In genomic region chr1:87174006-87174955, GRCm38 (mm10) we compare ENCODE assay signal across 8 mouse cellular contexts. TPM values are rescaled to one million over a fixed set of nuclear protein-coding genes. Genes with fewer than 3 reads are reported as not detected.
A peak's percentile ranks its signal among the peaks of the same experiment; 100 is the strongest.
DNase-seq lines count a peak whose midpoint lies in the region; ATAC-seq and TF ChIP-seq lines count a peak whose summit lies in the region.

No protein-coding gene starts in this region.

- H3K27ac ChIP-seq in heart, adult 2 months = no peak overlapping the region
- no peak overlapping the region for H3K27ac ChIP-seq in kidney, embryonic 14.5 days (ENCODE audit: low read depth, low read length)
- no peak overlapping the region for H3K27ac ChIP-seq in liver, embryonic 12.5 days
- H3K27ac ChIP-seq in olfactory bulb, adult 2 months (ENCODE audit: insufficient read depth, low read depth, low read length) = no peak overlapping the region

- ATAC-seq in kidney, embryonic 14.5 days (ENCODE audit: low FRiP score, low TSS enrichment) = peak; percentile 36
- ATAC-seq in liver, embryonic 12.5 days = no peak

- peak; percentile 82 for TF ChIP-seq CTCF in heart, adult 2 months (IDR thresholded peaks at IDR 0.05)
- peak; percentile 57 for TF ChIP-seq CTCF in olfactory bulb, adult 2 months (IDR thresholded peaks at IDR 0.05; ENCODE audit: insufficient read depth, low read depth, low read length)

- no peaks in the 10 kb centered on the region for H3K36me3 ChIP-seq in heart, adult 2 months (ENCODE audit: control insufficient read depth, insufficient read depth, low read length)
- no peaks in the 10 kb centered on the region for H3K36me3 ChIP-seq in kidney, embryonic 14.5 days (ENCODE audit: control insufficient read depth, insufficient read depth, low read length)
- no peaks in the 10 kb centered on the region for H3K36me3 ChIP-seq in liver, embryonic 12.5 days

- no peaks in the 10 kb centered on the region; the same call in 1 of the 2 replicates for H3K4me1 ChIP-seq in heart, adult 2 months (ENCODE audit: control insufficient read depth, insufficient read depth, low read length)
- peaks cover 27% of the 10 kb centered on the region for H3K4me1 ChIP-seq in kidney, embryonic 14.5 days (ENCODE audit: control insufficient read depth, insufficient read depth, low read length)
- peaks cover 6% of the 10 kb centered on the region; the same call in 1 of the 2 replicates for H3K4me1 ChIP-seq in liver, embryonic 12.5 days
- H3K4me1 ChIP-seq in olfactory bulb, adult 2 months (ENCODE audit: control insufficient read depth, insufficient read depth, low read length) = peaks cover 32% of the 10 kb centered on the region

- H3K4me3 ChIP-seq in heart, adult 2 months = no peak overlapping the region
- no peak overlapping the region for H3K4me3 ChIP-seq in kidney, embryonic 14.5 days (ENCODE audit: low read length)
- H3K4me3 ChIP-seq in liver, embryonic 12.5 days = no peak overlapping the region
- H3K4me3 ChIP-seq in olfactory bulb, adult 2 months (ENCODE audit: insufficient read depth, low read depth, low read length) = no peak overlapping the region

- H3K4me2 ChIP-seq in kidney, embryonic 14.5 days (replicated peaks; ENCODE audit: low read depth, low read length) = 0 out of 2 replicates have a peak overlapping the region, but pooled peaks have one; percentile 15
- peak overlapping the region; percentile 28; the same call in 1 of the 2 replicates for H3K4me2 ChIP-seq in liver, embryonic 12.5 days

- peaks cover 3% of the 10 kb centered on the region; the same call in 1 of the 2 replicates for H3K27me3 ChIP-seq in heart, adult 2 months (ENCODE audit: control insufficient read depth, insufficient read depth, low read length)
- H3K27me3 ChIP-seq in kidney, embryonic 14.5 days (ENCODE audit: control insufficient read depth, insufficient read depth, low read length) = peaks cover 23% of the 10 kb centered on the region
- peaks cover 71% of the 10 kb centered on the region for H3K27me3 ChIP-seq in liver, embryonic 12.5 days (replicated peaks)

- peak; percentile 60 for DNase-seq in CD4-positive helper T cell, adult 2 months (ENCODE audit: low read depth, low spot score)
- peak; percentile 89 for DNase-seq in ZHBTc4 (ENCODE audit: low read depth, low spot score)
- peak; percentile 90 for DNase-seq in embryo, embryonic 11 days
- peak; percentile 50 to 67 for DNase-seq in heart, adult 2 months
- DNase-seq in thymus, postnatal 4 days = peak; percentile 81

- 28% methylated on average over 28 of the region's 28 CpGs for WGBS in heart, adult 2 months
- 20% methylated on average over 28 of the region's 28 CpGs for WGBS in kidney, embryonic 14.5 days
- 27% methylated on average over 25 of the region's 28 CpGs for WGBS in liver, embryonic 12.5 days (ENCODE audit: insufficient replicate concordance)
- WGBS in olfactory bulb, adult 2 months = 44% methylated on average over 28 of the region's 28 CpGs

- no peaks in the 10 kb centered on the region for H3K9me3 ChIP-seq in kidney, embryonic 14.5 days (ENCODE audit: control insufficient read depth, low read length)
- no peaks in the 10 kb centered on the region for H3K9me3 ChIP-seq in liver, embryonic 12.5 days (replicated peaks)

- intact Hi-C loops in heart, adult 2 months (cut with DNase I) = loop anchor here (1.0 kb wide), 1 partner anchor 11 kb away; no protein-coding TSS in a partner anchor

- no peak overlapping the region for H3K9ac ChIP-seq in heart, adult 2 months (ENCODE audit: low read depth, low read length)
- no peak overlapping the region for H3K9ac ChIP-seq in kidney, embryonic 14.5 days (ENCODE audit: low read depth, low read length)
- no peak overlapping the region for H3K9ac ChIP-seq in liver, embryonic 12.5 days

- no peak for TF ChIP-seq EP300 in heart, adult 2 months (IDR thresholded peaks at IDR 0.05; ENCODE audit: insufficient read depth, low read depth, low read length)

- no peak for TF ChIP-seq POLR2A in heart, adult 2 months (IDR thresholded peaks at IDR 0.05; ENCODE audit: insufficient read depth, low read depth, low read length)
- no peak for TF ChIP-seq POLR2A in olfactory bulb, adult 2 months (IDR thresholded peaks at IDR 0.05; ENCODE audit: insufficient read depth, low read depth, low read length)

- no peaks in the 10 kb centered on the region for H3K79me2 ChIP-seq in heart, adult 2 months (replicated peaks; ENCODE audit: control insufficient read depth, insufficient read depth, low read length)

RNA-seq across cellular contexts. Expression of gene Prss56, which starts 8.8 kb away (rescaled TPM):
- total RNA-seq in heart, adult 2 months (2021) = not detected
- polyA plus RNA-seq in heart, adult 2 months (2012; rRNA removed) = not detected in 2 replicates
- polyA plus RNA-seq in kidney, embryonic 14.5 days (2014; fragmentation: Nextera tagmentation; extraction: Ambion mirVana) = not detected in 2 replicates
- not detected in 2 replicates for polyA plus RNA-seq in liver, embryonic 12.5 days (2016; fragmentation: Nextera tagmentation; extraction: Ambion mirVana)
- not detected in 2 replicates for polyA plus RNA-seq in olfactory bulb, adult 2 months (2012; ENCODE audit: insufficient read depth, insufficient read length, low replicate concordance, missing spikeins)

RNA-seq across cellular contexts. Expression of gene Chrnd, which starts 16.1 kb away (rescaled TPM):
- not detected for total RNA-seq in heart, adult 2 months (2021)
- polyA plus RNA-seq in heart, adult 2 months (2012; rRNA removed) = not detected in 2 replicates
- polyA plus RNA-seq in kidney, embryonic 14.5 days (2014; fragmentation: Nextera tagmentation; extraction: Ambion mirVana) = 0.13 and 0.62 TPM in 2 replicates
- polyA plus RNA-seq in liver, embryonic 12.5 days (2016; fragmentation: Nextera tagmentation; extraction: Ambion mirVana) = 0.07 TPM in 1 of 2 replicates, not detected in the other
- not detected in 2 replicates for polyA plus RNA-seq in olfactory bulb, adult 2 months (2012; ENCODE audit: insufficient read depth, insufficient read length, low replicate concordance, missing spikeins)

RNA-seq across cellular contexts. Expression of gene Ecel1, which starts 18.0 kb away (rescaled TPM):
- total RNA-seq in heart, adult 2 months (2021) = not detected
- 0.09 and 0.31 TPM in 2 replicates for polyA plus RNA-seq in heart, adult 2 months (2012; rRNA removed)
- polyA plus RNA-seq in kidney, embryonic 14.5 days (2014; fragmentation: Nextera tagmentation; extraction: Ambion mirVana) = 0.11 and 0.20 TPM in 2 replicates
- polyA plus RNA-seq in liver, embryonic 12.5 days (2016; fragmentation: Nextera tagmentation; extraction: Ambion mirVana) = 0.12 and 0.35 TPM in 2 replicates
- not detected in 2 replicates for polyA plus RNA-seq in olfactory bulb, adult 2 months (2012; ENCODE audit: insufficient read depth, insufficient read length, low replicate concordance, missing spikeins)

RNA-seq across cellular contexts. Expression of gene Chrng, which starts 30.2 kb away (rescaled TPM):
- total RNA-seq in heart, adult 2 months (2021) = not detected
- not detected in 2 replicates for polyA plus RNA-seq in heart, adult 2 months (2012; rRNA removed)
- polyA plus RNA-seq in kidney, embryonic 14.5 days (2014; fragmentation: Nextera tagmentation; extraction: Ambion mirVana) = 0.30 and 0.34 TPM in 2 replicates
- 0.52 and 0.54 TPM in 2 replicates for polyA plus RNA-seq in liver, embryonic 12.5 days (2016; fragmentation: Nextera tagmentation; extraction: Ambion mirVana)
- polyA plus RNA-seq in olfactory bulb, adult 2 months (2012; ENCODE audit: insufficient read depth, insufficient read length, low replicate concordance, missing spikeins) = not detected in 2 replicates

RNA-seq across cellular contexts. Expression of gene Eif4e2, which starts 39.4 kb away (rescaled TPM):
- total RNA-seq in heart, adult 2 months (2021) = 10 to 100 TPM; 44.1 to 47.2 TPM
- polyA plus RNA-seq in heart, adult 2 months (2012; rRNA removed) = 25.8 and 37.2 TPM in 2 replicates
- 122 and 150 TPM in 2 replicates for polyA plus RNA-seq in kidney, embryonic 14.5 days (2014; fragmentation: Nextera tagmentation; extraction: Ambion mirVana)
- 114 and 117 TPM in 2 replicates for polyA plus RNA-seq in liver, embryonic 12.5 days (2016; fragmentation: Nextera tagmentation; extraction: Ambion mirVana)
- not detected in 2 replicates for polyA plus RNA-seq in olfactory bulb, adult 2 months (2012; ENCODE audit: insufficient read depth, insufficient read length, low replicate concordance, missing spikeins)
